Mouse (Mus musculus): ENCODE data around the gene Cirbp. TPM values are rescaled to one million over a fixed set of nuclear protein-coding genes. Genes with fewer than 3 reads are reported as not detected.

The Cirbp gene
- 124 TPM for polyA plus RNA-seq (2015; fragmentation: Illumina TruSeq; extraction: RNeasy Lipid Tissue Mini Kit (QIAGEN cat#74804); ENCODE audit: low read depth, low replicate concordance)

GRCm38 (mm10) chr10:80165392-80166128 lies at the start of gene Cirbp:
Gene Cirbp, plus strand, starts transcription at chr10:80165985.

GRCm38 (mm10) chr10:80138553-80139438 lies 27.0 kb upstream of the Cirbp start, which contains the start of gene Atp5d:
Gene Atp5d, plus strand, starts transcription at chr10:80138632.

GRCm38 (mm10) chr10:80140666-80141035 lies 25.1 kb upstream of the Cirbp start, which contains the start of gene Cbarp:
Gene Cbarp, minus strand, starts transcription at chr10:80140835.

GRCm38 (mm10) chr10:80147719-80148601 lies 17.8 kb upstream of the Cirbp start, which contains the start of gene Midn:
Gene Midn, plus strand, starts transcription at chr10:80148272.

GRCm38 (mm10) chr10:80172527-80173292 lies 6.9 kb downstream of the Cirbp start, which contains the start of gene 1600002K03Rik:
Gene 1600002K03Rik, plus strand, starts transcription at chr10:80172944.

GRCm38 (mm10) chr10:80179068-80180051 lies 13.6 kb downstream of the Cirbp start, which contains the start of gene Efna2:
Gene Efna2, plus strand, starts transcription at chr10:80179482.

Other genes starting within 250 kb of the Cirbp start
- 4.0 TPM for gene Kiss1r, start 249.0 kb upstream of the Cirbp start, polyA plus RNA-seq (2015; fragmentation: Illumina TruSeq; extraction: RNeasy Lipid Tissue Mini Kit (QIAGEN cat#74804); ENCODE audit: low read depth, low replicate concordance)
- gene R3hdm4, start 244.8 kb upstream of the Cirbp start, polyA plus RNA-seq (2015; fragmentation: Illumina TruSeq; extraction: RNeasy Lipid Tissue Mini Kit (QIAGEN cat#74804); ENCODE audit: low read depth, low replicate concordance), result 241 TPM
- gene Arid3a, start 238.9 kb upstream of the Cirbp start, polyA plus RNA-seq (2015; fragmentation: Illumina TruSeq; extraction: RNeasy Lipid Tissue Mini Kit (QIAGEN cat#74804); ENCODE audit: low read depth, low replicate concordance), result 2.3 TPM
- gene Wdr18, start 205.8 kb upstream of the Cirbp start, polyA plus RNA-seq (2015; fragmentation: Illumina TruSeq; extraction: RNeasy Lipid Tissue Mini Kit (QIAGEN cat#74804); ENCODE audit: low read depth, low replicate concordance), result 34.3 TPM
- gene Grin3b, start 195.3 kb upstream of the Cirbp start, polyA plus RNA-seq (2015; fragmentation: Illumina TruSeq; extraction: RNeasy Lipid Tissue Mini Kit (QIAGEN cat#74804); ENCODE audit: low read depth, low replicate concordance), result not detected
- gene Tmem259, start 181.7 kb upstream of the Cirbp start, polyA plus RNA-seq (2015; fragmentation: Illumina TruSeq; extraction: RNeasy Lipid Tissue Mini Kit (QIAGEN cat#74804); ENCODE audit: low read depth, low replicate concordance), result 89.3 TPM
- 6.4 TPM for gene Cnn2, start 177.4 kb upstream of the Cirbp start, polyA plus RNA-seq (2015; fragmentation: Illumina TruSeq; extraction: RNeasy Lipid Tissue Mini Kit (QIAGEN cat#74804); ENCODE audit: low read depth, low replicate concordance)
- 8.2 TPM for gene Abca7, start 169.5 kb upstream of the Cirbp start, polyA plus RNA-seq (2015; fragmentation: Illumina TruSeq; extraction: RNeasy Lipid Tissue Mini Kit (QIAGEN cat#74804); ENCODE audit: low read depth, low replicate concordance)
- 3.5 TPM for gene Arhgap45, start 149.3 kb upstream of the Cirbp start, polyA plus RNA-seq (2015; fragmentation: Illumina TruSeq; extraction: RNeasy Lipid Tissue Mini Kit (QIAGEN cat#74804); ENCODE audit: low read depth, low replicate concordance)
- 134 TPM for gene Polr2e, start 126.2 kb upstream of the Cirbp start, polyA plus RNA-seq (2015; fragmentation: Illumina TruSeq; extraction: RNeasy Lipid Tissue Mini Kit (QIAGEN cat#74804); ENCODE audit: low read depth, low replicate concordance)
- 889 TPM for gene Gpx4, start 118.8 kb upstream of the Cirbp start, polyA plus RNA-seq (2015; fragmentation: Illumina TruSeq; extraction: RNeasy Lipid Tissue Mini Kit (QIAGEN cat#74804); ENCODE audit: low read depth, low replicate concordance)
- 11.7 TPM for gene Sbno2, start 60.4 kb upstream of the Cirbp start, polyA plus RNA-seq (2015; fragmentation: Illumina TruSeq; extraction: RNeasy Lipid Tissue Mini Kit (QIAGEN cat#74804); ENCODE audit: low read depth, low replicate concordance)
- gene Stk11, start 50.2 kb upstream of the Cirbp start, polyA plus RNA-seq (2015; fragmentation: Illumina TruSeq; extraction: RNeasy Lipid Tissue Mini Kit (QIAGEN cat#74804); ENCODE audit: low read depth, low replicate concordance), result 71.6 TPM
- gene Atp5d, start 27.4 kb upstream of the Cirbp start, polyA plus RNA-seq (2015; fragmentation: Illumina TruSeq; extraction: RNeasy Lipid Tissue Mini Kit (QIAGEN cat#74804); ENCODE audit: low read depth, low replicate concordance), result 443 TPM
- gene Cbarp, start 25.1 kb upstream of the Cirbp start, polyA plus RNA-seq (2015; fragmentation: Illumina TruSeq; extraction: RNeasy Lipid Tissue Mini Kit (QIAGEN cat#74804); ENCODE audit: low read depth, low replicate concordance), result 231 TPM
- gene Midn, start 17.7 kb upstream of the Cirbp start, polyA plus RNA-seq (2015; fragmentation: Illumina TruSeq; extraction: RNeasy Lipid Tissue Mini Kit (QIAGEN cat#74804); ENCODE audit: low read depth, low replicate concordance), result 29.1 TPM
- 10.3 TPM for gene 1600002K03Rik, start 7.0 kb downstream of the Cirbp start, polyA plus RNA-seq (2015; fragmentation: Illumina TruSeq; extraction: RNeasy Lipid Tissue Mini Kit (QIAGEN cat#74804); ENCODE audit: low read depth, low replicate concordance)
- 4.6 TPM for gene Efna2, start 13.5 kb downstream of the Cirbp start, polyA plus RNA-seq (2015; fragmentation: Illumina TruSeq; extraction: RNeasy Lipid Tissue Mini Kit (QIAGEN cat#74804); ENCODE audit: low read depth, low replicate concordance)
- 25.9 TPM for gene Mum1, start 60.4 kb downstream of the Cirbp start, polyA plus RNA-seq (2015; fragmentation: Illumina TruSeq; extraction: RNeasy Lipid Tissue Mini Kit (QIAGEN cat#74804); ENCODE audit: low read depth, low replicate concordance)
- 264 TPM for gene Ndufs7, start 83.1 kb downstream of the Cirbp start, polyA plus RNA-seq (2015; fragmentation: Illumina TruSeq; extraction: RNeasy Lipid Tissue Mini Kit (QIAGEN cat#74804); ENCODE audit: low read depth, low replicate concordance)
- 26.5 TPM for gene Gamt, start 95.0 kb downstream of the Cirbp start, polyA plus RNA-seq (2015; fragmentation: Illumina TruSeq; extraction: RNeasy Lipid Tissue Mini Kit (QIAGEN cat#74804); ENCODE audit: low read depth, low replicate concordance)
- 59.3 TPM for gene Dazap1, start 95.5 kb downstream of the Cirbp start, polyA plus RNA-seq (2015; fragmentation: Illumina TruSeq; extraction: RNeasy Lipid Tissue Mini Kit (QIAGEN cat#74804); ENCODE audit: low read depth, low replicate concordance)
- 2,153 TPM for gene Rps15, start 126.5 kb downstream of the Cirbp start, polyA plus RNA-seq (2015; fragmentation: Illumina TruSeq; extraction: RNeasy Lipid Tissue Mini Kit (QIAGEN cat#74804); ENCODE audit: low read depth, low replicate concordance)
- gene Apc2, start 130.0 kb downstream of the Cirbp start, polyA plus RNA-seq (2015; fragmentation: Illumina TruSeq; extraction: RNeasy Lipid Tissue Mini Kit (QIAGEN cat#74804); ENCODE audit: low read depth, low replicate concordance), result 48.2 TPM
- 50.9 TPM for gene 2310011J03Rik, start 154.6 kb downstream of the Cirbp start, polyA plus RNA-seq (2015; fragmentation: Illumina TruSeq; extraction: RNeasy Lipid Tissue Mini Kit (QIAGEN cat#74804); ENCODE audit: low read depth, low replicate concordance)
- 5.7 TPM for gene Pcsk4, start 163.5 kb downstream of the Cirbp start, polyA plus RNA-seq (2015; fragmentation: Illumina TruSeq; extraction: RNeasy Lipid Tissue Mini Kit (QIAGEN cat#74804); ENCODE audit: low read depth, low replicate concordance)
- gene Reep6, start 164.0 kb downstream of the Cirbp start, polyA plus RNA-seq (2015; fragmentation: Illumina TruSeq; extraction: RNeasy Lipid Tissue Mini Kit (QIAGEN cat#74804); ENCODE audit: low read depth, low replicate concordance), result 6.6 TPM
- 3.8 TPM for gene Adamtsl5, start 182.4 kb downstream of the Cirbp start, polyA plus RNA-seq (2015; fragmentation: Illumina TruSeq; extraction: RNeasy Lipid Tissue Mini Kit (QIAGEN cat#74804); ENCODE audit: low read depth, low replicate concordance)
- 18.6 TPM for gene Plk5, start 190.5 kb downstream of the Cirbp start, polyA plus RNA-seq (2015; fragmentation: Illumina TruSeq; extraction: RNeasy Lipid Tissue Mini Kit (QIAGEN cat#74804); ENCODE audit: low read depth, low replicate concordance)
- gene Mex3d, start 221.7 kb downstream of the Cirbp start, polyA plus RNA-seq (2015; fragmentation: Illumina TruSeq; extraction: RNeasy Lipid Tissue Mini Kit (QIAGEN cat#74804); ENCODE audit: low read depth, low replicate concordance), result 8.2 TPM
- 143 TPM for gene Mbd3, start 233.6 kb downstream of the Cirbp start, polyA plus RNA-seq (2015; fragmentation: Illumina TruSeq; extraction: RNeasy Lipid Tissue Mini Kit (QIAGEN cat#74804); ENCODE audit: low read depth, low replicate concordance)
- gene Uqcr11, start 240.8 kb downstream of the Cirbp start, polyA plus RNA-seq (2015; fragmentation: Illumina TruSeq; extraction: RNeasy Lipid Tissue Mini Kit (QIAGEN cat#74804); ENCODE audit: low read depth, low replicate concordance), result 727 TPM